Mouse (Mus musculus) monocyte, adult 59 days (primary cell): ENCODE measurements around the gene Tspan15. TPM values are rescaled to one million over a fixed set of nuclear protein-coding genes. Genes with fewer than 3 reads are reported as not detected.

Source experiments
- total RNA-seq, 2 experiments: library from RNA; stranded (reverse); gene quantifications; one replicate each; pipeline ENCODE4 v1.2.4; 2023

Tspan15 gene
- 10 to 100 TPM; 10.0 to 13.0 TPM for total RNA-seq

DNA sequence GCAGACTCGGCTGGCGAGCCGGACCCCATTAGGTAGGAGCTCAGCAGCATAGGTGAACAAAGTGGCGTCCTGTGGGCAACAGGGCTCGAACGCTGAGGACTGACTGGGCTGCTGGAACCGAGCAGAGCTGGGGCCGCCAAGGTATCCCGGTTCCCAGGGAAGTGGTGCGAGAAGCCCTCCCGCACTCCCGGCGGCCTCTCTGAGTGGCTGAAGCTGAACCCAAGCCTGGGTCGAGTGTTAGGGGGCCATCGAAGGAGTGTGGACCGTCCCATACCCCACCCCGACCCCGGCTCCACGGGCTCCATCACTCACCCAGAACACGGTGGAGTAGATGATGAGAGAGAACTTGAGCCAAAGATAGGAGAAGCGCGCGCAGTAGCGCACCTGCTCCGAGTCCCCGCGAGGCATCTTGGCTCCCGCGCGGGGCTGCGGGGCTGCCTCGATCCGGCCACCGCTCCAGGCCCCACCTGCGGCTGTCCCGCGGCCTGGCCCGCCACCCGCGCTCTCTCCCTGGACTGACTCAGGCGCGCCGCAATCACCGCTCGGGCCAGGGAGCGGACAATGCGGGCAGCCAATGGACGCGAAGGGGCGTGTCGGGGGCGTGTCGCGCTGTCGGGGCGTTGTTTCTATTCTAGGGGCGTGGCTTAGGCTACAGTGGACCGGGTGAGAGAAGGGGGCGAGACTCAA is at the start of gene Tspan15:
Gene Tspan15 (minus strand): TSS at position 544 of the 687 bp plus-strand sequence.

DNA sequence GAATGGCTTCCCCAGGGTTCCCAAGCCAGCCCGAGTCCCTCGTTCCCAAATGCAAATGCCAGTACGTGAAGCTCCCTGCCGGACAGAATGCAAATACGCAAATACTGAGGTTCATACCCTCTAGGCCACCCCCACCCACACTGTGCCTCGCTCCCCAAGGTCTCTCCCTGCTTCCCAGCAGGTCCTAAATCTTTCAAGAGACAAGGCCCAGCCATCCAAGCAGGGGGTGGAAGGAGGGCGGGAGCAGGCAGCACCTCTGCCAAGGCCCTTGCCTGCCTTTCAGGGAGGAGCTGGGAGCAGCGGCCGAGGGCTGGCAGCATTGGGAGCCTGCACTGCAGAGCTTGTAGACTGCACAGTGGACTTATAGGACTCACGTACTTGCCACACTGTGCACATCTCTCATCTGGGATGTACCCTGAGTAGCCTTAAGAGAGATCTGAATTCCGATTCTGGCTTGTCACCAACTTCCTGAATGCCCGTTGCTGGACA is 21.0 kb upstream of the Tspan15 start, which contains the start of gene Tacr2:
Gene Tacr2 (plus strand): TSS at position 439 of the 489 bp plus-strand sequence.

DNA sequence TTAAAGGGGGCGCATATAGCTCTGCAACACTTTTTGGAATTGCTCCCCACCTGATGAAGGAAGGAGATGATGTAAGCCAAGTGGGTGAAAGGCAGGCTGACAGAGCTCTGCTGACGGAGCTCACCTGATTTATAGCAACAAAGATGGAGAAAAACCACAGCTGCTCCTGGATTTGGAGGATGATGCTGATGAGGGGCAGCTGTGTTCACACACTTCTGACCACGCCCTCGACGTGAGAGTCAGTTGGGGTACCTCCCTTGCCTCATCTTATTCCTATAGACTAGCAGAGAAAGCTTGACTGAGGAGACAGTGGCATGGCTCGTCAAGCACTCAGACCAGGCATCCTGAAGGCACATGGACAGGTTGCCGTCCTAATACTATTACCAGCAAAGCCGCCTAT is 87.2 kb downstream of the Tspan15 start, which contains the start of gene Fam241b:
Gene Fam241b (minus strand): TSS at position 101 of the 400 bp plus-strand sequence.

Other genes with a start within 250 kb of the Tspan15 start
- not detected for gene Neurog3, start 98.2 kb downstream of the Tspan15 start, total RNA-seq
- gene Fam241b, start 87.3 kb downstream of the Tspan15 start, total RNA-seq, result not detected
- not detected for gene Tacr2, start 21.2 kb upstream of the Tspan15 start, total RNA-seq
- 10 to 100 TPM; 50.3 to 57.9 TPM for gene Hk1, start 148.7 kb upstream of the Tspan15 start, total RNA-seq
- gene Hkdc1, start 191.2 kb upstream of the Tspan15 start, total RNA-seq, result not detected
- gene 4930507D05Rik, start 218.2 kb upstream of the Tspan15 start, total RNA-seq, result under 1 TPM in 1 of 2 experiments, not detected in 1; 0.27 TPM
- 10 to 100 TPM; 16.4 to 17.3 TPM for gene Supv3l1, start 218.5 kb upstream of the Tspan15 start, total RNA-seq